Mouse (Mus musculus) lung, adult 2 months (tissue): ENCODE data around the gene Ptn.

Experiments
- CTCF ChIP-seq: fragments of 200-500 bp; IDR thresholded peaks from 2 replicates; pipeline ENCODE4 v1.5.1; 2011; ENCODE audit warnings: mild to moderate bottlenecking, low read length, control low read depth; ENCODE audit not compliant: insufficient read depth
- POLR2A ChIP-seq: fragments of 200-500 bp; IDR thresholded peaks from 2 replicates; pipeline ENCODE4 v1.6.1; 2011; ENCODE audit warnings: low read depth, mild to moderate bottlenecking, control low read depth, low read length, borderline replicate concordance; ENCODE audit errors: extremely low read depth

DNA sequence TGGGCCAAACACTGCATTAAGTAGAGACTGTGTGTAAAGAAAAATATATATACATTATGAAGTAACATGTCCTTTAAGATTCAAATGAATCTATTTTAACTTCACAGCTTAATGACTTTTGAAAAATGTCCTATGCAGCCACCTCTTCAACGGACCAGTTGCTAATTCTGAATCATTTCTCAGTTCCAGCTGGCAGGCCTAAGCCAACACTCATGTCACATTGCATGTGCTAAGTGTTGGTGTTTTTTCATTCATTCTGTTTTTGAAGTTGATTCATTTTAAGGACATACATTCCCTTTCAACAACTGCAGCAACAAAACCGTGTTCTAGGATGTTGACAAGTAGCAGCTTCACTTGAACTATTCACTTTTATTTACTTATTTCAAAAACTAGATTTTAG is 6.0 kb upstream of the Ptn start:
- no peak for TF ChIP-seq CTCF
- TF ChIP-seq POLR2A, result no peak
